In genomic region chr5:25221604-25222003, GRCm38 (mm10) we compare ENCODE assay signal across 8 mouse cellular contexts. TPM values are rescaled to one million over a fixed set of nuclear protein-coding genes. Genes with fewer than 3 reads are reported as not detected.
DNase-seq lines count a peak whose midpoint lies in the region; ATAC-seq lines count a peak whose summit lies in the region.

Gene Galnt11, plus strand, starts transcription at chr5:25221904.

- H3K4me1 ChIP-seq in lung, embryonic 15.5 days: no peaks in the 10 kb centered on the region
- peaks cover 8% of the 10 kb centered on the region; the same call in 1 of the 2 replicates for H3K4me1 ChIP-seq in embryonic facial prominence, embryonic 12.5 days
- no peaks in the 10 kb centered on the region; the same call in 1 of the 2 replicates for H3K4me1 ChIP-seq in liver, embryonic 11.5 days (replicated peaks; ENCODE audit: control insufficient read depth, insufficient read depth, low read length)
- H3K4me1 ChIP-seq in stomach, embryonic 16.5 days (ENCODE audit: control insufficient read depth, insufficient read depth, low read length): peaks cover 5% of the 10 kb centered on the region; the same call in 1 of the 2 replicates

- no peaks in the 10 kb centered on the region for H3K27me3 ChIP-seq in lung, embryonic 15.5 days
- H3K27me3 ChIP-seq in embryonic facial prominence, embryonic 12.5 days: no peaks in the 10 kb centered on the region
- H3K27me3 ChIP-seq in liver, embryonic 11.5 days (replicated peaks; ENCODE audit: control insufficient read depth, insufficient read depth, low read length): no peaks in the 10 kb centered on the region
- H3K27me3 ChIP-seq in stomach, embryonic 16.5 days (ENCODE audit: control insufficient read depth, insufficient read depth, low read length): no peaks in the 10 kb centered on the region

- H3K4me3 ChIP-seq in lung, embryonic 15.5 days: peak within 1 kb of the TSS; percentile 77
- H3K4me3 ChIP-seq in embryonic facial prominence, embryonic 12.5 days: peak within 1 kb of the TSS; percentile 78
- H3K4me3 ChIP-seq in liver, embryonic 11.5 days (ENCODE audit: low read depth, low read length): peak within 1 kb of the TSS; percentile 70
- peak within 1 kb of the TSS; percentile 69 for H3K4me3 ChIP-seq in stomach, embryonic 16.5 days (replicated peaks; ENCODE audit: low read length)

- no peak for DNase-seq in lung, postnatal 14 days
- no peak for DNase-seq in heart, postnatal 36 days
- DNase-seq in liver, embryonic 11.5 days (ENCODE audit: low spot score): no peak
- DNase-seq in ovary, postnatal 14 days (ENCODE audit: low spot score): no peak
- no peak for DNase-seq in spleen, postnatal 4 days (ENCODE audit: low spot score in 2 of 2)

- WGBS in lung, embryonic 15.5 days: 87% methylated on average over 3 of the region's 3 CpGs
- 91% methylated on average over 3 of the region's 3 CpGs for WGBS in embryonic facial prominence, embryonic 12.5 days
- WGBS in liver, embryonic 11.5 days: 84% methylated on average over 3 of the region's 3 CpGs
- WGBS in stomach, embryonic 16.5 days: 82% methylated on average over 3 of the region's 3 CpGs

- H3K4me2 ChIP-seq in lung, embryonic 15.5 days: peak within 1 kb of the TSS; percentile 66
- peak within 1 kb of the TSS; percentile 61 for H3K4me2 ChIP-seq in embryonic facial prominence, embryonic 12.5 days (replicated peaks)
- H3K4me2 ChIP-seq in liver, embryonic 11.5 days: peak within 1 kb of the TSS; percentile 79
- peak within 1 kb of the TSS; percentile 66 for H3K4me2 ChIP-seq in stomach, embryonic 16.5 days (ENCODE audit: low read depth, low read length)

- H3K36me3 ChIP-seq in lung, embryonic 15.5 days: no peaks in the 10 kb centered on the region
- H3K36me3 ChIP-seq in embryonic facial prominence, embryonic 12.5 days: no peaks in the 10 kb centered on the region
- H3K36me3 ChIP-seq in liver, embryonic 11.5 days (ENCODE audit: control insufficient read depth, insufficient read depth, low read length): no peaks in the 10 kb centered on the region
- no peaks in the 10 kb centered on the region for H3K36me3 ChIP-seq in stomach, embryonic 16.5 days (ENCODE audit: control insufficient read depth, insufficient read depth, low read length)

- no peaks in the 10 kb centered on the region for H3K9me3 ChIP-seq in lung, embryonic 15.5 days
- no peaks in the 10 kb centered on the region for H3K9me3 ChIP-seq in embryonic facial prominence, embryonic 12.5 days
- no peaks in the 10 kb centered on the region for H3K9me3 ChIP-seq in liver, embryonic 11.5 days (ENCODE audit: control insufficient read depth, low read length)
- H3K9me3 ChIP-seq in stomach, embryonic 16.5 days (replicated peaks; ENCODE audit: control insufficient read depth, low read length): no peaks in the 10 kb centered on the region

- H3K27ac ChIP-seq in lung, embryonic 15.5 days: peak within 1 kb of the TSS; percentile 88
- H3K27ac ChIP-seq in embryonic facial prominence, embryonic 12.5 days: peak within 1 kb of the TSS; percentile 92
- H3K27ac ChIP-seq in liver, embryonic 11.5 days (ENCODE audit: low read depth, low read length): peak within 1 kb of the TSS; percentile 64; the same call in 1 of the 2 replicates
- H3K27ac ChIP-seq in stomach, embryonic 16.5 days (ENCODE audit: low read length): peak within 1 kb of the TSS; percentile 90

- intact Hi-C loops in heart, postnatal 36 days (cut with DNase I): loop anchor here (5.0 kb wide), 1 partner anchor 119 kb away; the partner anchor contains the start of gene Prkag2

- H3K9ac ChIP-seq in lung, embryonic 15.5 days: peak within 1 kb of the TSS; percentile 71
- H3K9ac ChIP-seq in embryonic facial prominence, embryonic 12.5 days: peak within 1 kb of the TSS; percentile 87
- peak within 1 kb of the TSS; percentile 76 for H3K9ac ChIP-seq in liver, embryonic 11.5 days (ENCODE audit: low read depth, low read length)
- peak within 1 kb of the TSS; percentile 94 for H3K9ac ChIP-seq in stomach, embryonic 16.5 days (ENCODE audit: low read length)

- ATAC-seq in lung, embryonic 15.5 days (ENCODE audit: borderline replicate concordance, extremely low read depth, low FRiP score, low TSS enrichment): no peak
- ATAC-seq in embryonic facial prominence, embryonic 12.5 days (ENCODE audit: insufficient number of reproducible peaks, insufficient read depth, low FRiP score, low TSS enrichment): no peak
- ATAC-seq in liver, embryonic 11.5 days (replicated peaks; ENCODE audit: low FRiP score): no peak
- ATAC-seq in stomach, embryonic 16.5 days (ENCODE audit: insufficient read depth, low FRiP score): no peak

RNA-seq across cellular contexts. Expression of gene Galnt11, which starts in this region (rescaled TPM):
- 31.8 and 34.8 TPM in 2 replicates for polyA plus RNA-seq in lung, embryonic 15.5 days (2015; fragmentation: Nextera tagmentation; extraction: Ambion mirVana)
- 39.2 and 39.5 TPM in 2 replicates for polyA plus RNA-seq in embryonic facial prominence, embryonic 12.5 days (2016; fragmentation: Nextera tagmentation; extraction: Ambion mirVana)
- 10 to 100 TPM; 22.1 to 22.6 TPM for total RNA-seq in heart, postnatal 36 days (2021)
- 14.9 and 15.4 TPM in 2 replicates for polyA plus RNA-seq in liver, embryonic 11.5 days (2014; fragmentation: Nextera tagmentation; extraction: Ambion mirVana)
- polyA plus RNA-seq in stomach, embryonic 16.5 days (2015; fragmentation: Nextera tagmentation; extraction: Ambion mirVana): 38.4 and 41.1 TPM in 2 replicates
